Mouse (Mus musculus) MEL (cell line): ENCODE measurements around the gene 6030408B16Rik.

Experiments used
- EP300 ChIP-seq, 2 experiments: IDR thresholded peaks; 2 replicates each; pipeline ENCODE4 v1.6.1; 2011; ENCODE audit warnings: improper control_type of control experiment in 2 of 2, low read length in 2 of 2, low read depth in 1 of 2, mild to moderate bottlenecking in 1 of 2
- RCOR1 ChIP-seq: IDR thresholded peaks from 2 replicates; pipeline ENCODE4 v1.6.1; 2012; ENCODE audit warnings: low read depth, mild to moderate bottlenecking, inconsistent platforms, low read length, improper control_type of control experiment
- SIN3A ChIP-seq: IDR thresholded peaks from 2 replicates; pipeline ENCODE4 v1.6.1; 2012; ENCODE audit warnings: low read length, improper control_type of control experiment, inconsistent platforms

DNA sequence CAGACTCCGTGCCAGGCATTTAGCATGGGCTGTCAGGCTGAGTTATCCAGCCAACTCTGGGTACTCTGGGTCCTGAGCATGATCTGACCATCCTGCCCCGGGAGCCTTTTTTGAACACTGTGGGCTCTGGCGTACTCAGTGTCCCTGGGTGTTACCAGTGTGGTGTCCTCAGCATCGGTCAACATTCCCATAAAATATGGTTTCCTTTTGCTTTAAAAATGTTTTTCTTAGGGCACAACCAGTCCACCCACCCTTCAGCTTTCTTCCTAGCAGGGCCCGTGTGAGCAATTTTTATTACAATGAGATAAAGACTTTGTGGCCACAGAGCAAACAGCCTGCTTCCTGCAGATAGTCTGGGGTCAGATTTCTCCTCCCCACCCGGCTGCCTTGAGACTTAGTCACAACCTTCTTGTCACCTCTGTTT is 27.6 kb downstream of the 6030408B16Rik start:
- TF ChIP-seq RCOR1 = peak; percentile 100
- peak; percentile 96 for TF ChIP-seq SIN3A
- peak; percentile 99 for TF ChIP-seq EP300 (IDR thresholded peaks at IDR 0.05; ENCODE audit: low read depth in 1 of 2, low read length in 2 of 2)
